In the genomic region with DNA sequence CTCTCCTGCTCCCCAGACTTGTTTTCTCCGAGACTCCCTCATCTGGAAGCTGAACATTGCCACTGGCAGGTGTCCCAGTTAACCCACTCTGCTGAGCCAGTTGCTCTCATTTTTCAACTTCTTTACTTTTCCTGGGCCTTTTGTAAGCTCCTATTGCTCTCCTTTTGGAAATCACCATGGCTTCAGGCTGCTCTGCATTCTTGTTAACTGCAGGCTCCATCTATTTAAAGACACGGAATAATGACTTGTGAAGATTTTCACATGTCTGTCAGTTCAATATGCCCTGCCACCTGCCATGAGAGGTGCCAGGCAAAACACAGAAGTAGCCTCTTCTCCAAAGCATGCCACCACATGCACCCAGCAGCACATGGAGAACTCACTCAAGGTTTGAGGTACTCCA, we compare ENCODE assay signal across 20 mouse cellular contexts.
A peak's percentile ranks its signal among the peaks of the same experiment; 100 is the strongest.
DNase-seq lines count a peak whose midpoint lies in the region; ATAC-seq and TF ChIP-seq lines count a peak whose summit lies in the region.
"Had no signal": no experiment of that assay in that cellular context is flagged by ENCODE, and none has a peak within 500 bp of the region (broad histone marks: within the 10 kb centered on the region; RNA-seq: fewer than 3 reads in every experiment).

No protein-coding gene starts in this region.

- H3K36me3 ChIP-seq in forebrain, embryonic 13.5 days (ENCODE audit: poor library complexity, severe bottlenecking): no peaks in the 10 kb centered on the region
- no peaks in the 10 kb centered on the region for H3K36me3 ChIP-seq in forebrain, embryonic 10.5 days (replicated peaks)
- no peaks in the 10 kb centered on the region for H3K36me3 ChIP-seq in liver, postnatal 0 days (replicated peaks; ENCODE audit: insufficient read depth, low read length)
- H3K36me3 ChIP-seq: heart, embryonic 15.5 days; neural tube, embryonic 12.5 days had no signal

- TF ChIP-seq CTCF in liver, postnatal 0 days (IDR thresholded peaks at IDR 0.05; ENCODE audit: low read depth): no peak

- H3K27me3 ChIP-seq in forebrain, embryonic 13.5 days: no peaks in the 10 kb centered on the region
- no peaks in the 10 kb centered on the region for H3K27me3 ChIP-seq in forebrain, embryonic 10.5 days (ENCODE audit: poor library complexity, severe bottlenecking)
- no peaks in the 10 kb centered on the region for H3K27me3 ChIP-seq in liver, postnatal 0 days (ENCODE audit: insufficient read depth, low read length)
- H3K27me3 ChIP-seq: heart, embryonic 15.5 days; neural tube, embryonic 12.5 days had no signal

- no peak overlapping the region for H3K4me2 ChIP-seq in forebrain, embryonic 13.5 days
- H3K4me2 ChIP-seq in liver, postnatal 0 days (ENCODE audit: low read depth, low read length): no peak overlapping the region
- H3K4me2 ChIP-seq: heart, embryonic 15.5 days; neural tube, embryonic 12.5 days had no signal

- ATAC-seq in forebrain, embryonic 13.5 days: peak; percentile 79
- ATAC-seq in liver, postnatal 0 days: no peak

- no peaks in the 10 kb centered on the region for H3K4me1 ChIP-seq in forebrain, embryonic 13.5 days
- no peaks in the 10 kb centered on the region for H3K4me1 ChIP-seq in forebrain, embryonic 10.5 days
- H3K4me1 ChIP-seq in liver, postnatal 0 days (ENCODE audit: insufficient read depth): no peaks in the 10 kb centered on the region
- H3K4me1 ChIP-seq: heart, embryonic 15.5 days; neural tube, embryonic 12.5 days had no signal

- H3K4me3 ChIP-seq in forebrain, embryonic 13.5 days: no peak overlapping the region
- H3K4me3 ChIP-seq in forebrain, embryonic 10.5 days: no peak overlapping the region
- H3K4me3 ChIP-seq in liver, postnatal 0 days (ENCODE audit: low read depth, low read length): no peak overlapping the region
- H3K4me3 ChIP-seq: erythroblast, embryonic 14.5 days; heart, adult 2 months; heart, embryonic 15.5 days; neural tube, embryonic 12.5 days had no signal

- H3K9ac ChIP-seq in forebrain, embryonic 13.5 days: no peak overlapping the region
- no peak overlapping the region for H3K9ac ChIP-seq in liver, postnatal 0 days (replicated peaks)
- H3K9ac ChIP-seq: heart, embryonic 15.5 days; neural tube, embryonic 12.5 days had no signal

- TF ChIP-seq EP300 in liver, postnatal 0 days (IDR thresholded peaks at IDR 0.05; ENCODE audit: low read depth): no peak

- DNase-seq in forebrain, embryonic 10.5 days (ENCODE audit: extremely low spot score, low spot score): no peak
- DNase-seq in layer of hippocampus, adult 8-10 months (ENCODE audit: low spot score in 2 of 2): peak; percentile 7 to 9
- DNase-seq in layer of hippocampus, adult 9-10 months (ENCODE audit: low spot score): no peak
- peak; percentile 27 to 39 for DNase-seq in right cerebral cortex, postnatal 10 days (ENCODE audit: low spot score in 2 of 2)
- no peak for DNase-seq in right cerebral cortex, postnatal 25 days
- no peak for DNase-seq in liver, postnatal 0 days
- DNase-seq in adrenal gland, adult (ENCODE audit: inconsistent age in 2 of 2, low spot score in 1 of 2): no peak
- DNase-seq: adrenal gland, postnatal 25 days; cerebellum, adult 9-11 months; gastrocnemius, postnatal 10 days; heart, adult 2 months; kidney, adult 9 months; lung, adult 2 months; lung, postnatal 36 days; spleen, adult 18-20 months; thymus, adult 18-20 months had no signal

- no peak overlapping the region for H3K27ac ChIP-seq in forebrain, embryonic 13.5 days
- H3K27ac ChIP-seq in forebrain, embryonic 10.5 days: no peak overlapping the region
- H3K27ac ChIP-seq in liver, postnatal 0 days (ENCODE audit: low read depth): no peak overlapping the region
- H3K27ac ChIP-seq: heart, adult 2 months; heart, embryonic 15.5 days; neural tube, embryonic 12.5 days had no signal

- peaks cover 17% of the 10 kb centered on the region for H3K9me3 ChIP-seq in forebrain, embryonic 13.5 days (replicated peaks)
- H3K9me3 ChIP-seq in forebrain, embryonic 10.5 days: peaks cover 22% of the 10 kb centered on the region
- H3K9me3 ChIP-seq in liver, postnatal 0 days (ENCODE audit: low read length): no peaks in the 10 kb centered on the region
- H3K9me3 ChIP-seq: heart, embryonic 15.5 days had no signal

- WGBS in forebrain, embryonic 13.5 days: 72% methylated on average over 2 of the region's 2 CpGs
- 81% methylated on average over 2 of the region's 2 CpGs for WGBS in forebrain, embryonic 10.5 days
- WGBS in liver, postnatal 0 days (ENCODE audit: insufficient replicate concordance): 82% methylated on average over 2 of the region's 2 CpGs

Comparison
In these comparisons a context has a peak if more than half of its experiments do, and no peak if none do; other contexts are left out.
1. DNase-seq: peak in layer of hippocampus, adult 8-10 months (2 of 2) and right cerebral cortex, postnatal 10 days (2 of 2); none in forebrain, embryonic 10.5 days (single experiment), layer of hippocampus, adult 9-10 months (single experiment), right cerebral cortex, postnatal 25 days (single experiment), liver, postnatal 0 days (single experiment) and adrenal gland, adult (0 of 2).